Mouse (Mus musculus): ENCODE data around the gene Otx2. TPM values are rescaled to one million over a fixed set of nuclear protein-coding genes. Genes with fewer than 3 reads are reported as not detected.

The Otx2 gene
- polyA plus RNA-seq, 1 experiment from 2014 or later, result not detected

DNA sequence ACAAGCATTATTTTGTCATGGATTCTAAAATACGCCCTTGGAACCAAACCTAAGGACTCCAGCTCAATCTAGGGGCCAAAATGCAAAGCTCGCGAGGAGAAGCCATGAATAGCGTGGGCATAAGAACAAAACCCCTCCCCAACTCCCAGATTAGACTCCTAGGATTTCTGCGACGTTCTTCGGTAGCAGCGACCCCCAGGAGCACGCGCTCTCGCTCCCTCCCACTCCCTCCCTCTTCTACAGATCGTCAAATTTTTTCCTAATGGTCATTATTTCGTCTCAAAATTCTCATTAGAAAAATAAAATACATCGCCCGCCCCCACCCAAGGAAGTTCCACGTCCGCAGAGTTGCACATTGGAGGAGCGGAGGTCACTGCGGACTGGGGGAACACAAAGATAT is 6.8 kb downstream of the Otx2 start:
- no peak overlapping the region; the same call in 1 of the 2 replicates for H3K4me2 ChIP-seq (replicated peaks)
- ATAC-seq (ENCODE audit: low FRiP score, low read depth), result no peak
- no peaks in the 10 kb centered on the region for H3K36me3 ChIP-seq
- H3K27me3 ChIP-seq, result peaks cover 91% of the 10 kb centered on the region
- under 1% methylated on average over 19 of the region's 19 CpGs for WGBS
- H3K4me3 ChIP-seq, result no peak overlapping the region
- H3K9me3 ChIP-seq, result no peaks in the 10 kb centered on the region
- H3K27ac ChIP-seq, result no peak overlapping the region
- H3K4me1 ChIP-seq, result peaks cover 22% of the 10 kb centered on the region
- H3K9ac ChIP-seq, result no peak overlapping the region

DNA sequence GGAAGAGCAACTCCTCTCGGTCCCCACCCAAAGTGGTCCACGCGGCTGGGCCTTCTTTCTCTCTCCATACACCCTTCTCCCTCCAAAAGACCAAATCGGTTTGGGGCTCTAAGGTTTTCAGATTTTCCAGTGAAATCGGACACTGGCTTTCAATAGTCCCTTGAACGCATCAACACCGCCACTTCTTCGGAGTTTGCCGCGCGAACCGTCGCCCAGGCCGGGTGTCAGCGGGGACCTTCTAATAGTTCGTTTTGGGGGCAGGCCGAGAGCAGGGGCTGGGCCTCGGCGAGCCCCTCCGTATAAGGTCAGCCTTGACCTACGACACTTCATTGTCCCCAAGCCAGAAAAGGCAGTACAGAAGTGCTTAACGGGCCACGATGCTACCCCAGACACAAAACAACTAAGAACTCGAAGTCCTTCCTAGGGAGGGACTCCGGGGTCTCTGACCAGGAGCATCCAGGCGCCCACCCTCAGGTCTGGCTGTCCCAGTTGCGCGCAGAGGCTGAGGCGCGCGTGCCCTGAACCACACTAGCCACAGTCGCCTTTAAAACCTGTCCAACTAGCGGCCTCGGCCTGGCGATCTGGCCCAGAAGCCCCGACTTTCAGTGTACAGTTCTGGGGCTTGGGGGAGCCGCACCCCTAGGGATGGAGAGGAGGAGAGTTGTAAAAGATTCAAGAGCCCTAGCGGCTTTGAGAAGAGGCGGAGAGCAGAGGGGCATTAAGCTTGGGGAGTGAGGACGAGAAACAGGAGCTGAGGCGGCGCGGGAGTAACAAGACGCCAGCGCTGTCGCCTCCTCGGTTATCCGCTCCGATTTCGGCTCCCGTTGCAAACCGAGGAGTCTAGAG is 7.6 kb downstream of the Otx2 start:
- Histone ChIP-seq H3K4me2 (replicated peaks) (peak overlapping the region; percentile 32; the same call in 1 of the 2 replicates), H3K27ac (no peak overlapping the region), H3K36me3 (no peaks in the 10 kb centered on the region), H3K4me1 (peaks cover 22% of the 10 kb centered on the region), H3K27me3 (peaks cover 91% of the 10 kb centered on the region), H3K4me3 (peak overlapping the region; percentile 15), H3K9ac (no peak overlapping the region), H3K9me3 (no peaks in the 10 kb centered on the region)
- no peak for ATAC-seq (ENCODE audit: low FRiP score, low read depth)
- under 1% methylated on average over 52 of the region's 52 CpGs for WGBS

DNA sequence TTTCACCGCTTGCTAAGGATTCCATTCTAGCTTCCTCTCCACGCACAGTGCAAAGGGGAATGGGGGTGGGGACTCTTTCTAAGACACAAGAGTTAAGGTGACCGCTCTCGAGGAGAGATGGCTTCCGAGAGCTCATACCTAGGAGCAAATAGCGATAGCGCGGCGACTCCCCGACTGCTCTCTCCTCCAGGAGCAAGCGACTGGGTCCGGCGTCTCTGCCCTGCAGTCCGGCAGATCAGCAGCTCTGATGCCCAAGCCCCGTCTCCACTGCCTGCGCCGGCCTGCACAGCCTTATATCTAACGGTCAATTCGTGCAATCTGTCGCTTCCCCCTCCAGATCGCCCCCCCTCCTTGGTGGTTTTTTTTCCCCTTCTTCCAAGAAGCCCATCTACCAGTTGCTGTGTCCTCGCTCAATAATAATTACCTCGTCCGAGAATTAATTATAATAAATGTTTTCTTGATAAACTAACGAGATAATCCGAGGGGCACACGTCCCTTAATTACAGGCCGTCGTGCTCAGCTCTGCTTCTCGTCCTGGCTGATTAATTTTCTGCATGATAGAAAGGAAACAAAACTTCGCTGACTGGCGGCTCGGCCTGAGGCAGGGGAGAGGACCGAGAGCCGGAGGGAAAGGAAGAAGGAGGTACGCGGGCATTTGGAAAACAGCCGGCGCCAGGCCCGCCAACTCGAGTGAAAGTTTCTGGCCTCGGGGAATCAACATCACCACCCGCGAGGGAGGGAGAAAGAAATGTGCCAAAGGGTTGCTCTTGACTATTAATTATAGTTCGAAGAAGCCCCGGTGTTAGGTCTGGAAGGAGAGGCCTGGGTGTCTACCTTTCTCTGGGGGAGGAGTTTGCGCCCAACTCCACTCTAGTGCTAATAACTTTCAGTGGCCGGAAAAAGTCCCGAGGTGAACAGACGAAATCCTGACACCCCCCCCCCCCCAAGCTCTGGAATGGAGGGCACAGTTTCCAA is 8.5 kb downstream of the Otx2 start:
- Histone ChIP-seq H3K27me3 (peaks cover 91% of the 10 kb centered on the region), H3K4me2 (replicated peaks) (peak overlapping the region; percentile 32; the same call in 1 of the 2 replicates), H3K9ac (no peak overlapping the region), H3K9me3 (no peaks in the 10 kb centered on the region), H3K27ac (no peak overlapping the region), H3K36me3 (no peaks in the 10 kb centered on the region), H3K4me1 (peaks cover 22% of the 10 kb centered on the region), H3K4me3 (peak overlapping the region; percentile 7; the same call in 1 of the 2 replicates)
- ATAC-seq (ENCODE audit: low FRiP score, low read depth), result no peak
- WGBS, result under 1% methylated on average over 50 of the region's 50 CpGs

DNA sequence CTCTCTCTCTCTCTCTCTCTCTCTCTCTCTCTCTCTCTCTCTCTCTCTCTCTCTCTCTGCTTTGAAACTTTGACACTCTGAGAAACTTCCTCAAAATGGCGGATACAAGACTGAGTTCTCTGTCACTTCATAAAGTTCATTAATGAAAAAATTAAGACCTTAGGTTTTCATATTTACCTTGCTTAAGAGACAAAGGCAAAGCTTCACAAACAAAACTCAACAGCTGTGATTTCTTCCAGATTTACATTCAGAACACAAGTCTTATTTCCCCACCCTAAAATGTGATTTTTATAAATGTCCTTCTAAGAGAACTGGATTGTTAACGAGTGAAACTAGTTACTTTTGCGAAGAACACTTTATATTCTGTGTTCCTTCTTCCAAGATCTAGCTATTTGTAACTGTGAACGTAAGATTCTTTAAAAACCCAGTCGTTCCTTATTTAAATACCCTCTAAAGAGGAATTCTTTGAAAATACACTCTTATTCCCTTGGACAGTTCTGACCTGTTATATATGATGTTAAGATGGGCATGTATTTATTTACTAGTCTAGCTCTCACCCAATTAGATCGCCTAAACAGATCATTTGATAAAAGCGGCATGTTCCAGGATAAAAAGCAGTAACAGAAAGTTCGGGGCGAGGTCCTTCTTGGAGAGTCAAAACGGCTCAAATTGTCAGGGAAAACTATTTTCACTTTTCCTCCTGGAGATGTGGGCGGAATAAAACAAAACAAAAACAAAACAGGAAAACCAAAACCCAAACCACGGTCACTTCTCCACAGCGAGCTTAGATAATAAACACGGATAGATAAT is 9.4 kb downstream of the Otx2 start:
- H3K9me3 ChIP-seq, result no peaks in the 10 kb centered on the region
- H3K4me3 ChIP-seq, result no peak overlapping the region
- no peaks in the 10 kb centered on the region for H3K36me3 ChIP-seq
- no peak overlapping the region for H3K4me2 ChIP-seq (replicated peaks)
- H3K4me1 ChIP-seq, result peaks cover 22% of the 10 kb centered on the region
- H3K27me3 ChIP-seq, result peaks cover 92% of the 10 kb centered on the region
- H3K9ac ChIP-seq, result no peak overlapping the region
- H3K27ac ChIP-seq, result no peak overlapping the region
- ATAC-seq (ENCODE audit: low FRiP score, low read depth), result no peak
- 1% methylated on average over 14 of the region's 14 CpGs for WGBS

DNA sequence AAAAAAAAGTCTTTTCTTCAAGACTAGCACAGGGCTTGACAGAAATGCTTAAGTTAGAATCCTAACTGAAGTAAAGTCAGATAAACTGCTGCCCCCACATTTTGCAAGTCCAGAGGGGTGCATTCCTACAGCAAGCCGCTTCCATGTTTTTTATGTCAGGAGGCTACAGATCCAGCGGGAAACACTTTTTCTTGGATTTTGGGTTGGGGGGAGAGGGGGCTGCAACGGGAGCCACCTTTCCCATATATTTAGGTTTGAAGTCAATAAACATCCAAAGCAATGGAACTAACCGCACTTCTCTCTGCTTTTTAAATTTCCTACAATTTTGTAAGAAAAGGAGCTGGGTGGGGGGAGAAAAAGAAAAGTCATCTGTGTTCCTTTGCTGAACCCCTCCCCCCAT is 10.1 kb downstream of the Otx2 start:
- WGBS, result 0% methylated on average over 4 of the region's 4 CpGs
- Histone ChIP-seq H3K9ac (no peak overlapping the region), H3K27ac (no peak overlapping the region), H3K27me3 (peaks cover 92% of the 10 kb centered on the region), H3K4me2 (replicated peaks) (no peak overlapping the region), H3K9me3 (no peaks in the 10 kb centered on the region), H3K4me3 (no peak overlapping the region), H3K36me3 (no peaks in the 10 kb centered on the region), H3K4me1 (peaks cover 16% of the 10 kb centered on the region)
- ATAC-seq (ENCODE audit: low FRiP score, low read depth), result no peak

DNA sequence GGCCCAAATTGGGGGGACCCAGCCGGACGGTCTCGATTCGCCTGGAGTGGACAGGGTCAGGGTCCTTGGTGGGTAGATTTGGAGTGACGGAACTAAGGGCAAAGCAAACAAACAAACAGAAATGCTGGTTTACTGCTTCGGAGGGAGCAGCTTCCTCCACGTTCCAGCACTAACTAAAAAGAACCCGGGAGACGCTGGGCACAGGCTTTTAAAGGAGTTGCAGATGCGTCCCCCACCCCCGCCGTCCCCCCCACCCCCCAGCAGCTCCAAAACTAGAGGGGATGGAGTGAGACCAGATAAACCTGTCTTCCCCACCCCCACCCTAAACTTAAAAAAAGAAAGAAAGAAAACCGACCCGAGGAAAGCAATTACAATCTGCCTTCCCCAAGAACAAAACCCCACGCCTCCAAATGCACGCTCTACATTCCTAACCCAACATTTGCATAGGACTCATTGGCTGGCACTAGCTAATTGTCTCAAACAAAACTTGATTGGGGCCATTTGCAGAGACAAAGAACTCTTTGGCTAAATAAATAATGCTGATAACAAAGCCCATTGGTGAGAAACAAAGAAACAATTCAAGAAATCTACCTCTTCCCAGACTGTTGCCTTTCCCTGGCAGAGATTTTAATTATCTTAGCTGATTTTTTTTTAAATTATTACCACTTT is 10.9 kb downstream of the Otx2 start:
- WGBS, result under 1% methylated on average over 16 of the region's 16 CpGs
- no peak overlapping the region for H3K4me2 ChIP-seq (replicated peaks)

DNA sequence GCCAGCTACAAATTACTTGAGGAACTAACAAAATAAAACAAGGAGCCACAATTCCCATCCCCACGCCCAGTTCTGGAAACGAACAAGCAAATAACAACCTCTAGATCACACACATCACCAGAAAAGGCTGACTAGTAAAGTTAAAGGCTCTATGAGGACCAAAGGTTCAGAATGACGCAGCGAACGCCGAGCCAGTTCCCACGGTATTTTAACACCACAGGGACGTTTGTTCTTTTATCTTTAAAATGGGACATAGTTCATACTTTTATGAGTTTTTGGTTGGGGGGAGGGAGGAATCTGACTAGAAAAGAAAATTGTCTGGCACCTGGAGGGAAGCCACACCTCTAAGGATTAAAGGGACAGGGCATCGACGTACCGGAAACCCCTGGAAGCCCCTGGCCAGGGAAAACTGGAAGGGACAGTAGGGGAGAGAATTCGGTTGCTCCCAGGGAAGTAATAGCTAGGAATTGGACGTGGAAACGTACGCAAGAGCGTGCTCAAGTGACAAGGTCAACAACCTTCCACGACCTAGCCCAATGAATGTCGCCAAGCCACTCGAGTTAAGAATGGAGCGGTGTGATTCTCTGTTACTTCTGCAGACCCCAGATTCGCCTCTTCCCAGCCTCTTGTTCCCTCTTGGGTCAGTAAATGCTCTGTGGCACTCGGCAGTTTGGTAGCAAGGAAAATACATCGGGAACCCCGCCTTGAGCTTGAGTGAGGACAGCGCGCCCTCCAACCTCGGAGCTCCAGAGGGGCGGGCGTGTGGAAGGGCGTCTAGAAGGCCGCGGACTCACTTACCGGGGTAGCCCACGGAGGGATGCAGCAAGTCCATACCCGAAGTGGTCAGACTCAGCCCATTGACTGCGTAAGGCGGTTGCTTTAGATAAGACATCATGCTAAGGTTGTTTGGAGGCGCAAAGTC is 11.7 kb downstream of the Otx2 start:
- Histone ChIP-seq H3K4me1 (peaks cover 16% of the 10 kb centered on the region), H3K36me3 (no peaks in the 10 kb centered on the region), H3K9me3 (no peaks in the 10 kb centered on the region), H3K9ac (no peak overlapping the region), H3K27me3 (peaks cover 92% of the 10 kb centered on the region), H3K4me2 (replicated peaks) (no peak overlapping the region), H3K4me3 (no peak overlapping the region), H3K27ac (no peak overlapping the region)
- 2% methylated on average over 38 of the region's 38 CpGs for WGBS
- ATAC-seq (ENCODE audit: low FRiP score, low read depth), result no peak

More for the DNA sequence above, 10.9 kb downstream of the Otx2 start:
- Histone ChIP-seq H3K9ac (no peak overlapping the region), H3K9me3 (no peaks in the 10 kb centered on the region), H3K36me3 (no peaks in the 10 kb centered on the region), H3K27ac (no peak overlapping the region), H3K27me3 (peaks cover 92% of the 10 kb centered on the region), H3K4me3 (no peak overlapping the region), H3K4me1 (peaks cover 16% of the 10 kb centered on the region)
- no peak for ATAC-seq (ENCODE audit: low FRiP score, low read depth)

DNA sequence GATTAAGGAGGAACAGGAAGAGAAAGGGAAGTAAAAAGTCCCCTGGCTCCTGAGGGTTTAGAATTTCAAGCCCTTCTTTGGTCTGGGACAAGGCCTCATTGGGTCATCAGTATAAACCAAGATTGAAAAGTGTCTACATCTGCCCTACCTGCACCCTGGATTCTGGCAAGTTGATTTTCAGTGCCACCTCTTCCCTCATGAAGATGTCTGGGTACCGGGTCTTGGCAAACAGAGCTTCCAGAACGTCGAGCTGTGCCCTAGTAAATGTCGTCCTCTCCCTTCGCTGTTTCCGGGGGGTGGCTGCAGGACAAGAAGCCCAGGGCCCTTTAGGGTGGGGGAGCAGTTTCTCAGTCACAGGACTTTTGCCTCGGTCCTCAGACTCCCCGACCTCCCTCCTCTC is 12.5 kb downstream of the Otx2 start:
- 15% methylated on average over 8 of the region's 8 CpGs for WGBS
- Histone ChIP-seq H3K36me3 (no peaks in the 10 kb centered on the region), H3K4me2 (replicated peaks) (no peak overlapping the region), H3K4me1 (peaks cover 10% of the 10 kb centered on the region), H3K27ac (no peak overlapping the region), H3K4me3 (no peak overlapping the region), H3K9ac (no peak overlapping the region), H3K27me3 (peaks cover 91% of the 10 kb centered on the region), H3K9me3 (no peaks in the 10 kb centered on the region)
- ATAC-seq (ENCODE audit: low FRiP score, low read depth), result no peak

DNA sequence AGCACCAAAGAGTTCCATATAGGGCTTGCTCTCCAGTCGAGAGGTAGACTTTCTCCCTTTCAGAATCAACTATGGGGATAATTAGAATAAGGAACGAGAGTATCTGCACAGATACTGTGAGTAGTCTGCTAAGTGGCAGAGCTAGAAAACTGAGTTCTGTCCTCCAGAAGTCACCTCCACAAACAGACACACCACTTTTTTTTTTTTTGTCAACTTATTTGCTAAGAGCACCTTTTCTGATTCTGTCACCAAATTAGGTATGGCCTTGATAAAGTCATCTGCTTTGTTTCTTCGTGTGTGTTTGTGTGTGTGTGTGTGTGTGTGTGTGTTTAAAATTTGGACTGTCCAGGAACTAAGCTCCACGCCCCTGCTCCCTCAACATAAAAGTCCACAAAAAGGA is 13.0 kb downstream of the Otx2 start:
- Histone ChIP-seq H3K4me1 (peaks cover 9% of the 10 kb centered on the region; the same call in 1 of the 2 replicates), H3K27ac (no peak overlapping the region), H3K9ac (no peak overlapping the region), H3K36me3 (no peaks in the 10 kb centered on the region), H3K4me2 (replicated peaks) (no peak overlapping the region), H3K4me3 (no peak overlapping the region), H3K9me3 (no peaks in the 10 kb centered on the region), H3K27me3 (peaks cover 90% of the 10 kb centered on the region)
- no peak for ATAC-seq (ENCODE audit: low FRiP score, low read depth)
- 50% methylated on average over 4 of the region's 4 CpGs for WGBS

DNA sequence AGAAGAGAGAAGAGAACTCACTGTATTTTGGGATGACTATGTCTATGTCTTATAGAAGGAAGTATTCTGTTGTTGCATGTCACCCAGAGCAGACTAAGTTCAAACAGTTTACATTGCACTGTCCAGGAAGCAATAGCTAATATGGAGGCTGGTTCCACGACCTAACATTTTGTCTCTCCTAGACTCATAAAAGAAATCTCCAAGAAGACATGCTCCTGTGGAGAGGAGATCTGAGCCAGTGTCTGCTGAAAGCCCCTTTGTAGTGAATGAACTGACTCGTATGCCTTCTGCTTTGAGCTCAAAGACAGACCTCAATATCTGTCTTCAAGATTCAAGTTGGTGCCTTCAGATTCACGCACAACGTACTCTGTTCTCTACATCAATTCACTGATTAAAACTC is 14.0 kb downstream of the Otx2 start:
- 66% methylated on average over 4 of the region's 4 CpGs for WGBS

More for the DNA sequence above, 14.0 kb downstream of the Otx2 start:
- Histone ChIP-seq H3K9ac (no peak overlapping the region), H3K4me2 (replicated peaks) (no peak overlapping the region), H3K4me1 (peaks cover 12% of the 10 kb centered on the region; the same call in 1 of the 2 replicates), H3K27ac (no peak overlapping the region), H3K27me3 (peaks cover 90% of the 10 kb centered on the region), H3K36me3 (no peaks in the 10 kb centered on the region), H3K4me3 (no peak overlapping the region), H3K9me3 (no peaks in the 10 kb centered on the region)
- no peak for ATAC-seq (ENCODE audit: low FRiP score, low read depth)

All from limb, embryonic 13.5 days (tissue).